Mouse (Mus musculus) embryonic fibroblast, embryonic 13.5 days (primary cell): Measurements from ENCODE around the gene Gm42957.

Experiments
- CTCF ChIP-seq: IDR thresholded peaks from 2 replicates; pipeline ENCODE4 v1.5.1; 2011; ENCODE audit warnings: mild to moderate bottlenecking, control low read depth, low read length, moderate library complexity, borderline replicate concordance; ENCODE audit not compliant: insufficient read depth
- POLR2A ChIP-seq: IDR thresholded peaks from 2 replicates; pipeline ENCODE4 v1.6.1; 2011; ENCODE audit warnings: low read depth, mild to moderate bottlenecking, control low read depth, low read length, moderate library complexity

DNA sequence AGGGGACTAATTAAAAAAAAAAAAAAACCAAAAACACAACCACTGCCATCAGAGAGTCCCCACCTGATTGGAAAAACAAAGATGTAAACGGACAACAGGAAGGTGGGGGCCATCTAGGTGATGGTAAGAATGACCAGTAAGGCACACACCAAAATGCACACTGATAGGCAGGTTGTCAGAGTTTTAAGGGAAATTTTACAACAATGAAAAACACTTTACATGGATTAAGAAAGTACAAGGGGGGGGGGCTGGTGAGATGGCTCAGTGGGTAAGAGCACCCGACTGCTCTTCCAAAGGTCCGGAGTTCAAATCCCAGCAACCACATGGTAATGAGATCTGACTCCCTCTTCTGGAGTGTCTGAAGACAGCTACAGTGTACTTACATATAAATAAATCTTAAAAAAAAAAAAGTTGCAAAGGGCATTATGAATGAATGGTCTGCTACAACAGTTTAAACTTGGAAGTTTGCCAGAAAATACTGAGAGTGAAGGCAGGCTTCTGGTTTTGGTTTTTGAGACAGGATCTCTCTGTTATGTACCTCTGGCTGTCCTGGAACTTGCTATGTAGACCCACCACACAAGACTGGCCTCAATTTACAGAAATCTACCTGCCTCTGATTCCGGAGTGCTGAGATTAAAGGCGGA, 33.3 kb downstream of the Gm42957 start:
- TF ChIP-seq POLR2A (no peak), CTCF (no peak)
